Mouse (Mus musculus) limb, embryonic 14.5 days (tissue): ENCODE measurements around the gene Mpv17l2. TPM values are rescaled to one million over a fixed set of nuclear protein-coding genes. Genes with fewer than 3 reads are reported as not detected.

Experiments used
- ATAC-seq: fragments of 200-750 bp; cut with Nextera tagmentation; 2 replicates; pipeline ENCODE4 v1.8.0; 2017; ENCODE audit warnings: low read depth, moderate number of reproducible peaks, moderate TSS enrichment; ENCODE audit not compliant: low FRiP score
- DNase-seq: peaks from one replicate; pipeline ENCODE4 v3.0.0-alpha.2; 2015; ENCODE audit warnings: low spot score
- H3K27ac ChIP-seq: fragments of 300-500 bp; sonication (generic); replicated peaks from 2 replicates; pipeline ENCODE4 v1.5.1; 2014; ENCODE audit warnings: low read depth, mild to moderate bottlenecking, low read length, moderate library complexity, mixed read lengths
- H3K27me3 ChIP-seq: fragments of 300-500 bp; sonication (generic); 2 replicates; pipeline ENCODE4 v1.6.1; 2014; ENCODE audit warnings: low read length, mixed read lengths; ENCODE audit not compliant: control insufficient read depth, insufficient read depth
- H3K36me3 ChIP-seq: fragments of 300-500 bp; sonication (generic); 2 replicates; pipeline ENCODE4 v1.6.1; 2014; ENCODE audit warnings: mild to moderate bottlenecking, low read length, moderate library complexity, mixed read lengths; ENCODE audit not compliant: control insufficient read depth, insufficient read depth
- H3K4me1 ChIP-seq: fragments of 300-500 bp; sonication (generic); 2 replicates; pipeline ENCODE4 v1.6.1; 2014; ENCODE audit warnings: antibody characterized with exemption, low read length, mixed read lengths; ENCODE audit not compliant: control insufficient read depth, insufficient read depth
- H3K4me2 ChIP-seq: fragments of 300-500 bp; sonication (generic); replicated peaks from 2 replicates; pipeline ENCODE4 v1.6.1; 2014; ENCODE audit warnings: low read depth, mild to moderate bottlenecking, low read length, moderate library complexity; ENCODE audit not compliant: severe bottlenecking
- H3K4me3 ChIP-seq: fragments of 300-500 bp; sonication (generic); replicated peaks from 2 replicates; pipeline ENCODE4 v1.5.1; 2014; ENCODE audit warnings: low read length
- H3K9ac ChIP-seq: fragments of 300-500 bp; sonication (generic); 2 replicates; pipeline ENCODE4 v1.6.1; 2014; ENCODE audit warnings: mild to moderate bottlenecking, low read depth, low read length, moderate library complexity; ENCODE audit not compliant: severe bottlenecking
- H3K9me3 ChIP-seq: fragments of 300-500 bp; sonication (generic); 2 replicates; pipeline ENCODE4 v1.6.1; 2016; ENCODE audit warnings: low read length; ENCODE audit not compliant: control insufficient read depth
- POLR2A ChIP-seq: fragments of 200-500 bp; IDR thresholded peaks from 2 replicates; pipeline ENCODE4 v1.8.0; 2012; ENCODE audit warnings: inconsistent platforms, mild to moderate bottlenecking, moderate library complexity, borderline replicate concordance; ENCODE audit not compliant: insufficient read depth, insufficient read length; ENCODE audit errors: extremely low read depth
- WGBS: fragments of 180-500 bp; shearing (Covaris S2); extraction: QIAGEN DNeasy Blood & Tissue Kit; methylation state at CpG from one replicate; pipeline ENCODE4 v1.1.7; 2014; 5-methylcytosine and 5-hydroxymethylcytosine counted together
- polyA plus RNA-seq, 2 experiments: library from polyadenylated mRNA; depleted of rRNA in 1 of 2; stranded (reverse) in 1 of 2; unstranded in 1 of 2; fragments of >200 nt; fragmentation: Nextera tagmentation in 1 of 2; extraction: Ambion mirVana in 1 of 2; gene quantifications; 2 replicates each; pipeline versions ENCODE4 v1.2.1 to v1.2.3; 2012 to 2014

Gene Mpv17l2
- polyA plus RNA-seq, 2 experiments, result 27.7 to 40.3 TPM

DNA sequence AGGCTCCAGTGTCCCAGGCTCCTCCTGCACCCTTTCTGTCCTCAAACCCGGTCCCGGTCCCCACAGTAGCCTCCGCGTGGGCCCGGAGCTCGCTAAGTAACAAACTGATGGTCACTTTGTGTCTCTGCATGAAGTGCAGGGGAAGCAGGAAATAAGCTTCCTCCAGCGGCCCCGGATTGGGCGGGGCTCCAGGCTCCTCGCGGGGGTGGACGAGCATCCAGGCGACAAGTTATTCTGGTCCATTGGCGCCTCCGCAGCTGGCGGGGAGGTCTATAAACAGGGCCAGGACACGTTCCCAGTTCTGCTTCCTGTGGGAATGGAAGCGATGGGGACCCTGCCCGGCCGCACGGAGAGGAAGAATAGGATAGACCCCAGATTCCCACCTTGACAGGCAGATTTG lies 7.6 kb downstream of the Mpv17l2 start:
- peaks cover 21% of the 10 kb centered on the region for H3K36me3 ChIP-seq
- peak; percentile 66 for DNase-seq
- TF ChIP-seq POLR2A, result no peak
- 0 out of 2 replicates have a peak overlapping the region, but pooled peaks have one; percentile 4 for H3K4me3 ChIP-seq
- no peaks in the 10 kb centered on the region for H3K9me3 ChIP-seq
- peaks cover 18% of the 10 kb centered on the region for H3K4me1 ChIP-seq
- H3K4me2 ChIP-seq, result peak overlapping the region; percentile 34
- no peak for ATAC-seq
- peak overlapping the region; percentile 53 for H3K27ac ChIP-seq
- H3K9ac ChIP-seq, result peak overlapping the region; percentile 16; the same call in 1 of the 2 replicates
- 16% methylated on average over 21 of the region's 21 CpGs for WGBS
- no peaks in the 10 kb centered on the region for H3K27me3 ChIP-seq

DNA sequence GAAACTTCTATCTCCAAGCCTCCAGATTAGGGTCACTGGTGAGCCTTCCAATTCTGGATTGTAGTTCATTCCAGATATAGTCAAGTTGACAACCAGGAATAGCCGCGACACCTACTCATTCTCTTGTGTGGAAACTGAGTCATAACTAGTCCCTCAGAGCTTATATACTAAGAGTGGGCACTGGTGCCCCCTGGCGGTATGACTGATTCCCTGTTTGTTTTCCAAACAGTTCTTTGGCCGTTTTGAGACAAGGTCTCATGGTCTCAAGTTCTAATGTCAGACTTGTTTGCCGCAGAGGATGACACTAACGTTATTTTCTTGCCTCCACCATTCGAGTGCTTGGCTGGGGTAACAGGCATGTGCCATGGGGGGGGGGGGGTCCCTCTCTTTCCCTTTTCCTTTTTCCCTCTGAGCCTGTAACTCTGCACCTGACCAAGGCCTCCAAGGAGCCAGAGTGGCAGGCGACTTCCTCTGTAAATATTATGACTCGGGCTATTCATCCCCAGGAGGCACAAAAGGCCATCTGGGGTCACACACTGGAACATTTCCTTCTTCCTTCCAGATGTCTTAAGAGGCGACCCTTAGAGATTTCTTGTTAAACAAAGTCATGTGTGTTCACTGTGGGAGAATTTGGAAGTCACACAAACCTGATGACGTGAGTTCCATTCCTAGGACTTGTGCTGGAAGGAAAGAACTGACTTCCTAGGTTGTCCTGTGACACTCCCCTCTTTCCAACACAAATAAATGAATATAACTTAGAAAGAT lies 8.6 kb downstream of the Mpv17l2 start:
- DNase-seq (peak; percentile 73), ATAC-seq (no peak)
- WGBS, result 19% methylated on average over 11 of the region's 11 CpGs
- no peak overlapping the region for H3K9ac ChIP-seq
- peaks cover 18% of the 10 kb centered on the region for H3K4me1 ChIP-seq
- no peak for TF ChIP-seq POLR2A
- H3K27me3 ChIP-seq, result peaks cover 6% of the 10 kb centered on the region; the same call in 1 of the 2 replicates
- H3K4me3 ChIP-seq, result no peak overlapping the region
- H3K27ac ChIP-seq, result peak overlapping the region; percentile 53; the same call in 1 of the 2 replicates
- no peaks in the 10 kb centered on the region for H3K9me3 ChIP-seq
- 0 out of 2 replicates have a peak overlapping the region, but pooled peaks have one; percentile 34 for H3K4me2 ChIP-seq
- H3K36me3 ChIP-seq, result peaks cover 12% of the 10 kb centered on the region

DNA sequence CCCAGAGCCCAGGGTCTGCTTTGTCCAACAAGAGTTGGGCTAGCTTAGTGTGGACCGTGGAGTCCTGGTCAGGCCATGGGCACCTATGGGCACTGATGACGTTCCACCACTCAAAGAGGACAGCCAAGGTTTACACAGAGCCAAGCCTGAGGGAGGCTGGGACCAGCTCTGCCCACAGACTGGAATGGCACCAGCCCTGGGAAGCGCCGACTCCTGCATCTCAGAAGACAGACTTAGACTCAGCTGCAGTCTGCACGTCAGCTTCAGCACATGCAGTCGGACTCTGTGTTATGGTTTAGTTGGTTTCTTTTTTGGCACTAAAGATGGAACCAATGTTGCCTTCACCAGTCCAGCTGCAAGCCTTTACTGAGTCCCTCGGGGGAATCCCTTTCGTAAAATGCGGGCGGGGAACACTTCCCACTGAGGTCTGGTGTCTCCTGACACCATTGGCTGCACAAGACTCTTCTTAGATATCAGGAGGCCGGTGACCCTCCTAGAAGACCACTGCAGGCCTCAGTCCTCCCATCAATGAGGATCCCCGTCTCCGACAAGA lies 10.5 kb downstream of the Mpv17l2 start:
- WGBS, result 75% methylated on average over 13 of the region's 13 CpGs
- DNase-seq, result no peak
- H3K4me2 ChIP-seq, result no peak overlapping the region

DNA sequence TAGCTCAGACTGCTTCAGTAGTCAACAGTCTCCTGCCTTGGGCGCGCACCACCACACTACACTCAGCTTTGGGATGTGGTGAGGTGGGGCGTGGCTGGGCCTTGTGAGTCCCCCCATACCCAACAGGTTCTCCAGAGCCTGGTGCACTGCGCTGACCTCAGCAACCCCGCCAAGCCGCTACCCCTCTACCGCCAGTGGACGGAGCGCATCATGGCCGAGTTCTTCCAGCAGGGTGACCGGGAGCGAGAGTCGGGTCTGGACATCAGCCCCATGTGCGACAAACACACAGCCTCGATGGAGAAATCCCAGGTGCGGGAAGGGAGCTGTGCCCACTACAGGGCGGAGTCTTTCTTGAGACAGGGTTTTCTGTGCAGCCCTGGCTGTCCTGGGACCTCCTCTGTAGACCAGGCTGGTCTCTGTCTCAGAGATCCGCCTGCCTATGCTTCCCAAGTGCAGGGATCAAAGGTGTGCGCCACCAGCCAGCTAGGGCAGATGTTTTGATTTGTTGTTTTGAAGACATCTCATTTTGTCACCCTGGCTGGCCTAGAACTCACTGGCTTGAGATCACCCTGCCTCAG lies 11.6 kb downstream of the Mpv17l2 start:
- Histone ChIP-seq H3K27me3 (peaks cover 35% of the 10 kb centered on the region), H3K9ac (no peak overlapping the region), H3K4me3 (no peak overlapping the region), H3K36me3 (no peaks in the 10 kb centered on the region), H3K4me2 (no peak overlapping the region), H3K4me1 (peaks cover 13% of the 10 kb centered on the region), H3K9me3 (no peaks in the 10 kb centered on the region), H3K27ac (no peak overlapping the region)
- no peak for TF ChIP-seq POLR2A
- no peak for DNase-seq
- no peak for ATAC-seq
- 77% methylated on average over 19 of the region's 19 CpGs for WGBS

More for the DNA sequence above, 10.5 kb downstream of the Mpv17l2 start:
- H3K4me1 ChIP-seq, result peaks cover 15% of the 10 kb centered on the region
- no peaks in the 10 kb centered on the region for H3K36me3 ChIP-seq
- no peak for TF ChIP-seq POLR2A
- H3K27me3 ChIP-seq, result peaks cover 25% of the 10 kb centered on the region
- H3K9me3 ChIP-seq, result no peaks in the 10 kb centered on the region
- H3K4me3 ChIP-seq, result no peak overlapping the region
- ATAC-seq, result no peak
- H3K27ac ChIP-seq, result no peak overlapping the region
- no peak overlapping the region for H3K9ac ChIP-seq

DNA sequence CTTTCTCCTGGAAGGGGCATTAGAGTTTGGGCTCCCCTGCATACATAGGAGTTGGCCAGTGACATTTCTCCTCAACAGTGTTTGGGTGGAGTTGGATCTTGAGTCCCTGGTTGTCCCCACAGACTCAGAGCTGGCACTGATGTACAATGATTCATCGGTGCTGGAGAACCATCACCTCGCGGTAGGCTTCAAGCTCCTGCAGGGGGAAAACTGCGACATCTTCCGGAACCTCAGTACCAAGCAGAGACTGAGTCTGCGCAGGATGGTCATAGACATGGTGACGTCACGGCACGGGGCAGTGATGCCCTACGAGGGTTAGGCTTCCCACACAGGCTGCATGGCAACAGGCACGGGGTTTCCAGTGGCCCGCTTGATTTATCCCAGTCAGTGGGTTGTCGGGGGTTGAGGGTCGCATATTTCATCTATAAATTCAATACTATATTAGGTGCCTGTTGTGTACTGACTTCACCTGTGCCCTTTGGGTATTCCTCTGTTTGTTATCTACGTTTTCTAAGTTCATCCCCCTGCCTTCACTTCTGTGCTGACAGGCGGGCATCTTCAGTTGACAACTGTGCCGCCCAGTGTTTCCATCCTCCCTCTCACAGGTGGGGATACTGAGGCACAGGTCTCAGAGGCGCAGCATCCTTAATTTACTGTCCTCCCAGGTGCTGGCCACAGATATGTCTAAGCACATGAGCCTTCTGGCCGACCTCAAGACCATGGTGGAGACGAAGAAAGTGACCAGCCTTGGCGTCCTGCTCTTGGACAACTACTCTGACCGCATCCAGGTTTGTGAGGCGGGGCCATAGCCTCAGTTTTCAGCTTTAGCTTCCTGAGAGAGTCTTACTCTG lies 12.3 kb downstream of the Mpv17l2 start:
- Histone ChIP-seq H3K9me3 (no peaks in the 10 kb centered on the region), H3K27me3 (peaks cover 42% of the 10 kb centered on the region), H3K4me1 (peaks cover 14% of the 10 kb centered on the region), H3K27ac (no peak overlapping the region), H3K4me3 (no peak overlapping the region), H3K36me3 (no peaks in the 10 kb centered on the region), H3K4me2 (no peak overlapping the region), H3K9ac (no peak overlapping the region)
- TF ChIP-seq POLR2A, result no peak
- DNase-seq (no peak), ATAC-seq (no peak)
- WGBS, result 89% methylated on average over 23 of the region's 23 CpGs
